Mouse (Mus musculus) heart, embryonic 14.5 days (tissue): ENCODE measurements around the gene Aldh2. TPM values are rescaled to one million over a fixed set of nuclear protein-coding genes. Genes with fewer than 3 reads are reported as not detected.
"Not testable (repeated sequence)": the region's sequence is repeated elsewhere in the genome, so short reads cannot be mapped to it uniquely, and the experiment has no call there.

ENCODE experiments used
- ATAC-seq: fragments of 200-750 bp; cut with Nextera tagmentation; 2 replicates; pipeline ENCODE4 v1.8.0; 2017; ENCODE audit warnings: low read depth, moderate TSS enrichment; ENCODE audit not compliant: insufficient number of reproducible peaks, insufficient read depth, low FRiP score
- H3K27ac ChIP-seq, 2 experiments: fragments of 200-500 bp in 1 of 2; fragments of 300-500 bp in 1 of 2; sonication (generic) in 1 of 2; replicated peaks in 1 of 2; 2 replicates each; pipeline ENCODE4 v1.5.1; 2012 to 2014; ENCODE audit warnings: low read depth in 2 of 2, low read length in 2 of 2, control low read depth in 1 of 2, mild to moderate bottlenecking in 1 of 2, mixed read lengths in 1 of 2; ENCODE audit not compliant: control insufficient read depth in 1 of 2, insufficient read depth in 1 of 2
- H3K27me3 ChIP-seq: fragments of 300-500 bp; sonication (generic); 2 replicates; pipeline ENCODE4 v1.6.1; 2014; ENCODE audit warnings: mild to moderate bottlenecking, low read length, control low read depth; ENCODE audit not compliant: control insufficient read depth, insufficient read depth
- H3K36me3 ChIP-seq: fragments of 300-500 bp; sonication (generic); 2 replicates; pipeline ENCODE4 v1.6.1; 2014; ENCODE audit warnings: mild to moderate bottlenecking, control low read depth, low read length, mixed read lengths; ENCODE audit not compliant: control insufficient read depth, insufficient read depth
- H3K4me1 ChIP-seq, 2 experiments: fragments of 200-500 bp in 1 of 2; fragments of 300-500 bp in 1 of 2; sonication (generic) in 1 of 2; 2 replicates each; pipeline ENCODE4 v1.6.1; 2012 to 2014; ENCODE audit warnings: low read length in 2 of 2, control low read depth in 1 of 2, mixed read lengths in 1 of 2; ENCODE audit not compliant: control insufficient read depth in 2 of 2, insufficient read depth in 2 of 2
- H3K4me2 ChIP-seq: fragments of 300-500 bp; sonication (generic); 2 replicates; pipeline ENCODE4 v1.6.1; 2014; ENCODE audit warnings: mild to moderate bottlenecking, low read length
- H3K4me3 ChIP-seq, 2 experiments: fragments of 200-500 bp in 1 of 2; fragments of 300-500 bp in 1 of 2; sonication (generic) in 1 of 2; 2 replicates each; pipeline ENCODE4 v1.5.1; 2012 to 2014; ENCODE audit warnings: low read length in 2 of 2, mild to moderate bottlenecking in 2 of 2, control low read depth in 1 of 2, low read depth in 1 of 2, moderate library complexity in 1 of 2; ENCODE audit not compliant: control insufficient read depth in 1 of 2, insufficient read depth in 1 of 2
- H3K9ac ChIP-seq: fragments of 300-500 bp; sonication (generic); 2 replicates; pipeline ENCODE4 v1.6.1; 2014; ENCODE audit warnings: mild to moderate bottlenecking, low read length
- H3K9me3 ChIP-seq: fragments of 300-500 bp; sonication (generic); 2 replicates; pipeline ENCODE4 v1.6.1; 2016; ENCODE audit warnings: low read length, control low read depth; ENCODE audit not compliant: control insufficient read depth
- WGBS: fragments of 180-500 bp; shearing (Covaris S2); extraction: QIAGEN DNeasy Blood & Tissue Kit; methylation state at CpG from one replicate; pipeline ENCODE4 v1.1.7; 2014; 5-methylcytosine and 5-hydroxymethylcytosine counted together
- polyA plus RNA-seq: library from polyadenylated mRNA; unstranded; fragments of >200 nt; fragmentation: Nextera tagmentation; extraction: Ambion mirVana; gene quantifications from 2 replicates; pipeline ENCODE4 v1.2.1, GENCODE M21; 2014

The Aldh2 gene
- polyA plus RNA-seq, 1 experiment from 2014 or later, result 32.0 TPM

- peaks cover 83% of the 10 kb centered on the region for H3K36me3 ChIP-seq
- H3K4me1 ChIP-seq, result 0 out of 4 replicates have a peak, but pooled peaks cover 3 to 5% of the 10 kb centered on the region in 2 experiments
- no peak overlapping the region for H3K4me2 ChIP-seq
- no peak overlapping the region for H3K4me3 ChIP-seq
- H3K9ac ChIP-seq, result no peak overlapping the region
- no peaks in the 10 kb centered on the region for H3K9me3 ChIP-seq
- 87% methylated on average over 3 of the region's 3 CpGs for WGBS
- no peak for ATAC-seq
- H3K27me3 ChIP-seq, result no peaks in the 10 kb centered on the region
- H3K27ac ChIP-seq, result no peak overlapping the region
Observed at GRCm38 (mm10) chr5:121535116-121535515, 58.5 kb downstream of the Aldh2 start.

GRCm38 (mm10) chr5:121534521-121534920 lies 59.1 kb downstream of the Aldh2 start:
- H3K36me3 ChIP-seq, result peaks cover 85% of the 10 kb centered on the region
- 91% methylated on average over 5 of the region's 5 CpGs for WGBS
- no peaks in the 10 kb centered on the region for H3K9me3 ChIP-seq
- H3K4me1 ChIP-seq, result 0 out of 4 replicates have a peak, but pooled peaks cover 3 to 5% of the 10 kb centered on the region in 2 experiments
- H3K4me3 ChIP-seq, result no peak overlapping the region
- no peak overlapping the region for H3K9ac ChIP-seq
- no peaks in the 10 kb centered on the region for H3K27me3 ChIP-seq
- ATAC-seq, result no peak
- H3K27ac ChIP-seq, result no peak overlapping the region
- H3K4me2 ChIP-seq, result no peak overlapping the region

GRCm38 (mm10) chr5:121526961-121527360 lies 66.7 kb downstream of the Aldh2 start:
- no peak for ATAC-seq
- Histone ChIP-seq H3K27ac (no peak overlapping the region), H3K4me2 (no peak overlapping the region), H3K27me3 (no peaks in the 10 kb centered on the region), H3K36me3 (peaks cover 87% of the 10 kb centered on the region), H3K4me3 (no peak overlapping the region), H3K4me1 (no peaks in the 10 kb centered on the region; a peak in 1 of 4 replicates), H3K9me3 (no peaks in the 10 kb centered on the region), H3K9ac (no peak overlapping the region)
- WGBS, result 60% methylated on average over 8 of the region's 8 CpGs

DNA sequence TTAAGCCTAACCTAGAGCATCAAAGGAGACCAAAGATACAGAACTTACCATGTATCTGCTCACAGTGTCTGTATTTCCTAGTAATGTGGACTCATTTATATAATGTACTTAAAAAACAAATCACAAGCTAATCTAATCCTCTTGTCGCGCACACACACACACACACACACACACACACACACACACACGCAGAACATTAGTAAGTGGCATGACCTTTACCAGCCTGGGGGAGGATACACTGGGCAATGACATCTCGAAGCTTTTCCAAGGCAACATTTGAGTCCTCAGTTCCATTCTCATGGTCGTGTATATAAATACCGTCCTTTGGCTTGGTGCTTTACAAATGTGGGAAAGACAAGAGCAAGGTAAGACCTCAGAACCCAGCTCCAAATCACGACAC lies 67.1 kb downstream of the Aldh2 start:
- no peak for ATAC-seq
- WGBS, result 80% methylated on average over 7 of the region's 7 CpGs
- H3K9me3 ChIP-seq, result no peaks in the 10 kb centered on the region
- no peak overlapping the region for H3K9ac ChIP-seq
- H3K27me3 ChIP-seq, result no peaks in the 10 kb centered on the region
- H3K27ac ChIP-seq, result no peak overlapping the region
- peaks cover 87% of the 10 kb centered on the region for H3K36me3 ChIP-seq
- H3K4me2 ChIP-seq, result no peak overlapping the region
- H3K4me3 ChIP-seq, result no peak overlapping the region
- no peaks in the 10 kb centered on the region; a peak in 1 of 4 replicates for H3K4me1 ChIP-seq

- Histone ChIP-seq H3K36me3 (peaks cover 87% of the 10 kb centered on the region), H3K4me3 (no peak overlapping the region), H3K27ac (no peak overlapping the region), H3K27me3 (no peaks in the 10 kb centered on the region), H3K9me3 (no peaks in the 10 kb centered on the region), H3K4me2 (no peak overlapping the region), H3K9ac (no peak overlapping the region), H3K4me1 (no peaks in the 10 kb centered on the region; a peak in 1 of 4 replicates)
- no peak for ATAC-seq
- 72% methylated on average over 14 of the region's 14 CpGs for WGBS
Observed at GRCm38 (mm10) chr5:121525774-121526450, 67.7 kb downstream of the Aldh2 start.

DNA sequence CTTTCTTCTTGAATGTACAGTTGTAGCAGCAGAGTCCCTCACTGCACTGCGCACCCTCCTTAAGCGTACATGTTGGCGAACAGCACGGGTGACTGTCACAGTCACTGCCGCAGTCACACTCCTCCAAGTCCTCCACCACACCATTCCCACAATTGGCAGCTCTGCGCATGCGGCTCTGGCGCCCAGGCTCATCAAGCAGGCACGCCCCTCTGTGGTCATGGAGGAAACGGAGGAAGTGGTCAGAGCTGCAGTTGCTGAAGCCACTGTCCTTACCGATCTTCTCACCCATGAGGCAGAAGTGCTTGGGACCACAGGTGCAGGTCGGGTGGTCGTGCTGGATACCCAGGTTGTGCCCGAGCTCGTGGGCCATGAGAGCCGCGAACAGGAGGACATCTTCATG lies 73.9 kb downstream of the Aldh2 start:
- peaks cover 61% of the 10 kb centered on the region for H3K36me3 ChIP-seq
- H3K4me3 ChIP-seq, H3K27ac ChIP-seq, H3K27me3 ChIP-seq, H3K4me1 ChIP-seq, H3K4me2 ChIP-seq, ATAC-seq, H3K9me3 ChIP-seq, H3K9ac ChIP-seq: not testable (repeated sequence)
- WGBS, result 90% methylated on average over 11 of the region's 17 CpGs

DNA sequence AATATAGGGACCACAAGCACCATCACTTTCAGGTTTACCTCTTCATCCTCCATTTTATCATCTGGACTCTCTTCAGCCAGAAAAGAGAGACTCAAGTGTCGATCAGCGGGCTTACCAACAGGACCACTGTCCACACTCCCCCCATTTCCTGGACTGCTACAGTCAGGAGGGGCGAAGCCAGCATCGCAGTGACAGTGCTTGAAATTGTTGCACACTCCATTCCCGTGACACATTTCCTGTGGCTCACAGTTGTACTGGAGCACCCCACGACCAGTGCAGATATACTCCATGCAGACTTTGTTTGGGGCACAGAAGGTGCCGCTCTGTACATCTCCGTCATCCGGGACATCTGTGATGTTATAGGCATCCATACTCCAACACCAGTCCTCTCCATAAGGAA lies 74.6 kb downstream of the Aldh2 start:
- Histone ChIP-seq H3K4me1 (no peaks in the 10 kb centered on the region), H3K4me2 (no peak overlapping the region), H3K4me3 (no peak overlapping the region), H3K27ac (no peak overlapping the region), H3K27me3 (no peaks in the 10 kb centered on the region), H3K9me3 (no peaks in the 10 kb centered on the region), H3K36me3 (peaks cover 53% of the 10 kb centered on the region), H3K9ac (no peak overlapping the region)
- no peak for ATAC-seq
- 86% methylated on average over 9 of the region's 9 CpGs for WGBS
